Mouse (Mus musculus) liver, embryonic 16.5 days (tissue): ENCODE measurements around the gene Tarbp2. TPM values are rescaled to one million over a fixed set of nuclear protein-coding genes. Genes with fewer than 3 reads are reported as not detected.

Source experiments
- ATAC-seq: fragments of 200-750 bp; cut with Nextera tagmentation; 2 replicates; pipeline ENCODE4 v1.8.0; 2017; ENCODE audit warnings: low read depth, mild to moderate bottlenecking, moderate number of reproducible peaks, moderate library complexity
- H3K27ac ChIP-seq: fragments of 300-500 bp; sonication (generic); 2 replicates; pipeline ENCODE4 v1.5.1; 2014; ENCODE audit warnings: mild to moderate bottlenecking, low read length
- H3K27me3 ChIP-seq: fragments of 300-500 bp; sonication (generic); 2 replicates; pipeline ENCODE4 v1.6.1; 2014; ENCODE audit warnings: low read depth, low read length, mixed read lengths; ENCODE audit not compliant: control insufficient read depth, insufficient read depth
- H3K36me3 ChIP-seq: fragments of 300-500 bp; sonication (generic); 2 replicates; pipeline ENCODE4 v1.6.1; 2014; ENCODE audit warnings: mild to moderate bottlenecking; ENCODE audit not compliant: control insufficient read depth, insufficient read depth
- H3K4me1 ChIP-seq: fragments of 300-500 bp; sonication (generic); 2 replicates; pipeline ENCODE4 v1.6.1; 2014; ENCODE audit warnings: low read depth, low read length, mixed read lengths; ENCODE audit not compliant: control insufficient read depth
- H3K4me2 ChIP-seq: fragments of 300-500 bp; sonication (generic); 2 replicates; pipeline ENCODE4 v1.6.1; 2014; ENCODE audit warnings: low read depth, low read length, mixed read lengths
- H3K4me3 ChIP-seq: fragments of 300-500 bp; sonication (generic); 2 replicates; pipeline ENCODE4 v1.5.1; 2014; ENCODE audit warnings: low read depth, mild to moderate bottlenecking, low read length
- H3K9ac ChIP-seq: fragments of 300-500 bp; sonication (generic); 2 replicates; pipeline ENCODE4 v1.6.1; 2014; ENCODE audit warnings: low read depth, low read length
- H3K9me3 ChIP-seq: fragments of 300-500 bp; sonication (generic); replicated peaks from 2 replicates; pipeline ENCODE4 v1.6.1; 2016; ENCODE audit warnings: low read length; ENCODE audit not compliant: control insufficient read depth
- WGBS: fragments of 180-500 bp; shearing (Covaris S2); extraction: QIAGEN DNeasy Blood & Tissue Kit; methylation state at CpG from one replicate; pipeline ENCODE4 v1.1.7; 2014; ENCODE audit not compliant: insufficient replicate concordance; 5-methylcytosine and 5-hydroxymethylcytosine counted together
- polyA plus RNA-seq: library from polyadenylated mRNA; unstranded; fragments of >200 nt; fragmentation: Nextera tagmentation; extraction: Ambion mirVana; gene quantifications from 2 replicates; pipeline ENCODE4 v1.2.1, GENCODE M21; 2015

Tarbp2 gene
- polyA plus RNA-seq, 1 experiment from 2014 or later, result 37.0 TPM

GRCm38 (mm10) chr15:102503447-102503846 lies 14.5 kb upstream of the Tarbp2 start, which contains the start of gene Gm10337:
Gm10337 (plus strand) TSS chr15:102503722.
- Histone ChIP-seq H3K4me1 (peaks cover 2% of the 10 kb centered on the region; the same call in 1 of the 2 replicates), H3K4me3 (no peak within 1 kb of the TSS), H3K36me3 (peaks cover 42% of the 10 kb centered on the region), H3K27me3 (no peaks in the 10 kb centered on the region), H3K4me2 (no peak within 1 kb of the TSS), H3K27ac (no peak within 1 kb of the TSS), H3K9me3 (no peaks in the 10 kb centered on the region), H3K9ac (no peak within 1 kb of the TSS)
- 85% methylated on average over 1 of the region's 1 CpGs for WGBS
- ATAC-seq, result no peak

GRCm38 (mm10) chr15:102503924-102504782 lies 13.8 kb upstream of the Tarbp2 start:
- Histone ChIP-seq H3K4me3 (no peak overlapping the region), H3K36me3 (peaks cover 38% of the 10 kb centered on the region), H3K9ac (no peak overlapping the region), H3K4me2 (no peak overlapping the region), H3K27ac (no peak overlapping the region), H3K9me3 (no peaks in the 10 kb centered on the region), H3K4me1 (peaks cover 2% of the 10 kb centered on the region; the same call in 1 of the 2 replicates), H3K27me3 (no peaks in the 10 kb centered on the region)
- 83% methylated on average over 9 of the region's 9 CpGs for WGBS
- ATAC-seq, result no peak

GRCm38 (mm10) chr15:102505073-102505769 lies 12.8 kb upstream of the Tarbp2 start:
- WGBS, result 71% methylated on average over 12 of the region's 12 CpGs
- Histone ChIP-seq H3K9me3 (no peaks in the 10 kb centered on the region), H3K27ac (no peak overlapping the region), H3K4me1 (peaks cover 5% of the 10 kb centered on the region), H3K4me2 (no peak overlapping the region), H3K27me3 (no peaks in the 10 kb centered on the region), H3K36me3 (peaks cover 27% of the 10 kb centered on the region), H3K4me3 (no peak overlapping the region), H3K9ac (no peak overlapping the region)
- ATAC-seq, result no peak

GRCm38 (mm10) chr15:102505770-102506463 lies 12.1 kb upstream of the Tarbp2 start:
- H3K4me1 ChIP-seq, result peaks cover 12% of the 10 kb centered on the region
- no peak overlapping the region for H3K4me3 ChIP-seq
- no peaks in the 10 kb centered on the region for H3K9me3 ChIP-seq
- H3K27ac ChIP-seq, result no peak overlapping the region
- no peaks in the 10 kb centered on the region for H3K27me3 ChIP-seq
- WGBS, result 68% methylated on average over 9 of the region's 9 CpGs
- no peak for ATAC-seq
- no peak overlapping the region for H3K9ac ChIP-seq
- peaks cover 20% of the 10 kb centered on the region for H3K36me3 ChIP-seq
- no peak overlapping the region for H3K4me2 ChIP-seq

GRCm38 (mm10) chr15:102506464-102506830 lies 11.5 kb upstream of the Tarbp2 start:
- no peaks in the 10 kb centered on the region for H3K9me3 ChIP-seq
- no peak overlapping the region for H3K9ac ChIP-seq
- H3K27me3 ChIP-seq, result no peaks in the 10 kb centered on the region
- WGBS, result 14% methylated on average over 2 of the region's 2 CpGs
- peaks cover 15% of the 10 kb centered on the region for H3K36me3 ChIP-seq
- H3K4me1 ChIP-seq, result peaks cover 17% of the 10 kb centered on the region
- ATAC-seq, result no peak
- H3K4me2 ChIP-seq, result no peak overlapping the region
- H3K4me3 ChIP-seq, result no peak overlapping the region
- no peak overlapping the region for H3K27ac ChIP-seq

GRCm38 (mm10) chr15:102506864-102507263 lies 11.1 kb upstream of the Tarbp2 start:
- Histone ChIP-seq H3K4me3 (no peak overlapping the region), H3K9me3 (no peaks in the 10 kb centered on the region), H3K36me3 (peaks cover 12% of the 10 kb centered on the region), H3K27ac (no peak overlapping the region), H3K27me3 (no peaks in the 10 kb centered on the region), H3K4me2 (no peak overlapping the region), H3K9ac (no peak overlapping the region), H3K4me1 (peaks cover 17% of the 10 kb centered on the region)
- ATAC-seq, result no peak
- WGBS, result 67% methylated on average over 1 of the region's 1 CpGs

GRCm38 (mm10) chr15:102507561-102507960 lies 10.4 kb upstream of the Tarbp2 start:
- no peaks in the 10 kb centered on the region for H3K9me3 ChIP-seq
- H3K4me1 ChIP-seq, result peaks cover 17% of the 10 kb centered on the region
- no peak overlapping the region for H3K9ac ChIP-seq
- ATAC-seq, result no peak
- no peak overlapping the region for H3K4me2 ChIP-seq
- no peaks in the 10 kb centered on the region for H3K27me3 ChIP-seq
- no peak overlapping the region for H3K4me3 ChIP-seq
- H3K27ac ChIP-seq, result no peak overlapping the region
- H3K36me3 ChIP-seq, result peaks cover 8% of the 10 kb centered on the region

GRCm38 (mm10) chr15:102508336-102508735 lies 9.7 kb upstream of the Tarbp2 start:
- WGBS, result 62% methylated on average over 3 of the region's 3 CpGs
- Histone ChIP-seq H3K36me3 (peaks cover 7% of the 10 kb centered on the region), H3K9me3 (no peaks in the 10 kb centered on the region), H3K4me3 (no peak overlapping the region), H3K4me2 (no peak overlapping the region), H3K4me1 (peaks cover 17% of the 10 kb centered on the region), H3K9ac (no peak overlapping the region), H3K27ac (no peak overlapping the region), H3K27me3 (no peaks in the 10 kb centered on the region)
- ATAC-seq, result no peak
